Mouse (Mus musculus) small intestine, adult 2 months (tissue): Measurements from ENCODE around the gene Dis3l2. TPM values are rescaled to one million over a fixed set of nuclear protein-coding genes. Genes with fewer than 3 reads are reported as not detected.

ENCODE experiments used
- H3K27ac ChIP-seq: fragments of 200-500 bp; 2 replicates; pipeline ENCODE4 v1.5.1; 2012; ENCODE audit warnings: low read depth, low read length, control low read depth, inconsistent platforms; ENCODE audit not compliant: insufficient read depth
- H3K27me3 ChIP-seq: fragments of 200-500 bp; 2 replicates; pipeline ENCODE4 v1.6.1; 2012; ENCODE audit warnings: mild to moderate bottlenecking, moderate library complexity, low read length, inconsistent platforms; ENCODE audit not compliant: control insufficient read depth, insufficient read depth
- H3K36me3 ChIP-seq: fragments of 200-500 bp; 2 replicates; pipeline ENCODE4 v1.6.1; 2012; ENCODE audit warnings: mild to moderate bottlenecking, low read length, control low read depth, inconsistent platforms; ENCODE audit not compliant: control insufficient read depth, insufficient read depth
- H3K4me1 ChIP-seq: fragments of 200-500 bp; 2 replicates; pipeline ENCODE4 v1.6.1; 2012; ENCODE audit warnings: low read length, inconsistent platforms, mixed read lengths; ENCODE audit not compliant: control insufficient read depth, insufficient read depth, insufficient read length
- H3K4me3 ChIP-seq: fragments of 200-500 bp; 2 replicates; pipeline ENCODE4 v1.5.1; 2012; ENCODE audit warnings: low read depth, mild to moderate bottlenecking, control low read depth, inconsistent platforms, low read length, moderate library complexity
- CTCF ChIP-seq: fragments of 200-500 bp; IDR thresholded peaks from 2 replicates; pipeline ENCODE4 v1.5.1; 2012; ENCODE audit warnings: low read depth, mild to moderate bottlenecking, control low read depth, inconsistent platforms, low read length, moderate library complexity, mixed read lengths; ENCODE audit not compliant: insufficient replicate concordance, insufficient read length; ENCODE audit errors: extremely low read depth
- POLR2A ChIP-seq: fragments of 200-500 bp; IDR thresholded peaks from 2 replicates; pipeline ENCODE4 v1.6.1; 2012; ENCODE audit warnings: low read depth, mild to moderate bottlenecking, control low read depth, inconsistent platforms, low read length, moderate library complexity
- WGBS: fragments of 180-500 bp; shearing (Covaris S2); methylation state at CpG from one replicate; pipeline ENCODE4 v1.1.7; 2018; 5-methylcytosine and 5-hydroxymethylcytosine counted together
- polyA plus RNA-seq: library from polyadenylated mRNA; depleted of rRNA; stranded (reverse); fragments of >200 nt; gene quantifications from 2 replicates; pipeline ENCODE4 v1.2.3, GENCODE M21; 2012

The Dis3l2 gene
- polyA plus RNA-seq, 1 experiment = 9.1 TPM

- Histone ChIP-seq H3K4me1 (no peaks in the 10 kb centered on the region), H3K36me3 (no peaks in the 10 kb centered on the region), H3K27me3 (no peaks in the 10 kb centered on the region), H3K4me3 (no peak overlapping the region), H3K27ac (no peak overlapping the region)
- no peak for TF ChIP-seq CTCF
- TF ChIP-seq POLR2A = no peak
- 94% methylated on average over 3 of the region's 3 CpGs for WGBS
Observed at GRCm38 (mm10) chr1:86913896-86914295, 210.3 kb downstream of the Dis3l2 start.

GRCm38 (mm10) chr1:86914697-86915096 is 211.1 kb downstream of the Dis3l2 start:
- Histone ChIP-seq H3K36me3 (no peaks in the 10 kb centered on the region), H3K4me1 (no peaks in the 10 kb centered on the region), H3K27me3 (no peaks in the 10 kb centered on the region), H3K4me3 (no peak overlapping the region), H3K27ac (no peak overlapping the region)
- WGBS = 93% methylated on average over 2 of the region's 2 CpGs
- no peak for TF ChIP-seq CTCF
- no peak for TF ChIP-seq POLR2A

GRCm38 (mm10) chr1:86916355-86916984 is 212.9 kb downstream of the Dis3l2 start:
- TF ChIP-seq POLR2A (no peak), CTCF (no peak)
- H3K27ac ChIP-seq = no peak overlapping the region
- H3K4me1 ChIP-seq = no peaks in the 10 kb centered on the region
- WGBS = 80% methylated on average over 8 of the region's 8 CpGs
- H3K4me3 ChIP-seq = no peak overlapping the region
- H3K27me3 ChIP-seq = no peaks in the 10 kb centered on the region
- no peaks in the 10 kb centered on the region for H3K36me3 ChIP-seq

GRCm38 (mm10) chr1:86925776-86926175 is 222.2 kb downstream of the Dis3l2 start:
- no peaks in the 10 kb centered on the region for H3K36me3 ChIP-seq
- TF ChIP-seq CTCF = no peak
- TF ChIP-seq POLR2A = no peak
- no peak overlapping the region for H3K4me3 ChIP-seq
- H3K27me3 ChIP-seq = no peaks in the 10 kb centered on the region
- H3K27ac ChIP-seq = no peak overlapping the region
- 80% methylated on average over 5 of the region's 5 CpGs for WGBS
- H3K4me1 ChIP-seq = no peaks in the 10 kb centered on the region

- H3K27me3 ChIP-seq = no peaks in the 10 kb centered on the region
- no peak for TF ChIP-seq POLR2A
- no peak for TF ChIP-seq CTCF
- WGBS = 83% methylated on average over 4 of the region's 4 CpGs
Observed at GRCm38 (mm10) chr1:86931606-86932379, 228.2 kb downstream of the Dis3l2 start.

GRCm38 (mm10) chr1:86932810-86933209 is 229.2 kb downstream of the Dis3l2 start:
- Histone ChIP-seq H3K36me3 (no peaks in the 10 kb centered on the region), H3K4me3 (no peak overlapping the region), H3K27ac (no peak overlapping the region), H3K4me1 (no peaks in the 10 kb centered on the region), H3K27me3 (no peaks in the 10 kb centered on the region)
- WGBS = 84% methylated on average over 4 of the region's 4 CpGs
- TF ChIP-seq CTCF (no peak), POLR2A (no peak)

More at GRCm38 (mm10) chr1:86931606-86932379, 228.2 kb downstream of the Dis3l2 start:
- Histone ChIP-seq H3K36me3 (no peaks in the 10 kb centered on the region), H3K4me3 (no peak overlapping the region), H3K27ac (no peak overlapping the region), H3K4me1 (no peaks in the 10 kb centered on the region)

GRCm38 (mm10) chr1:86933656-86934055 is 230.0 kb downstream of the Dis3l2 start:
- Histone ChIP-seq H3K36me3 (no peaks in the 10 kb centered on the region), H3K4me1 (no peaks in the 10 kb centered on the region), H3K27ac (no peak overlapping the region), H3K27me3 (no peaks in the 10 kb centered on the region), H3K4me3 (no peak overlapping the region)
- WGBS = 83% methylated on average over 1 of the region's 1 CpGs
- TF ChIP-seq POLR2A (no peak), CTCF (no peak)
